Mouse (Mus musculus) forebrain, embryonic 15.5 days (tissue): ENCODE measurements around the gene Ptgr2. TPM values are rescaled to one million over a fixed set of nuclear protein-coding genes. Genes with fewer than 3 reads are reported as not detected.
A peak's percentile ranks its signal among the peaks of the same experiment; 100 is the strongest.

Experiments used
- ATAC-seq: fragments of 200-750 bp; cut with Nextera tagmentation; replicated peaks from 2 replicates; pipeline ENCODE4 v1.8.0; 2017; ENCODE audit warnings: mild to moderate bottlenecking, moderate TSS enrichment, moderate library complexity
- H3K27ac ChIP-seq: fragments of 300-500 bp; sonication (generic); replicated peaks from 2 replicates; pipeline ENCODE4 v1.5.1; 2015; ENCODE audit warnings: mild to moderate bottlenecking, inconsistent platforms
- H3K27me3 ChIP-seq: fragments of 300-500 bp; sonication (generic); 2 replicates; pipeline ENCODE4 v1.6.1; 2015; ENCODE audit warnings: inconsistent platforms
- H3K36me3 ChIP-seq: fragments of 300-500 bp; sonication (generic); 2 replicates; pipeline ENCODE4 v1.6.1; 2015; ENCODE audit warnings: mild to moderate bottlenecking, inconsistent platforms
- H3K4me1 ChIP-seq: fragments of 300-500 bp; sonication (generic); 2 replicates; pipeline ENCODE4 v1.6.1; 2015; ENCODE audit warnings: inconsistent platforms
- H3K4me2 ChIP-seq: fragments of 300-500 bp; sonication (generic); replicated peaks from 2 replicates; pipeline ENCODE4 v1.6.1; 2015; ENCODE audit warnings: mild to moderate bottlenecking, inconsistent platforms
- H3K4me3 ChIP-seq: fragments of 300-500 bp; sonication (generic); 2 replicates; pipeline ENCODE4 v1.5.1; 2015; ENCODE audit warnings: mild to moderate bottlenecking, inconsistent platforms
- H3K9ac ChIP-seq: fragments of 300-500 bp; sonication (generic); replicated peaks from 2 replicates; pipeline ENCODE4 v1.6.1; 2015; ENCODE audit warnings: mild to moderate bottlenecking, inconsistent platforms
- H3K9me3 ChIP-seq: fragments of 300-500 bp; sonication (generic); 2 replicates; pipeline ENCODE4 v1.6.1; 2016; ENCODE audit warnings: inconsistent platforms
- WGBS: fragments of 180-500 bp; shearing (Covaris S2); methylation state at CpG from one replicate; pipeline ENCODE4 v1.1.7; 2015; ENCODE audit warnings: mixed read lengths; 5-methylcytosine and 5-hydroxymethylcytosine counted together
- polyA plus RNA-seq: library from polyadenylated mRNA; unstranded; fragments of >200 nt; fragmentation: Nextera tagmentation; extraction: Ambion mirVana; gene quantifications from 2 replicates; pipeline ENCODE4 v1.2.1, GENCODE M21; 2015

Ptgr2 gene
- polyA plus RNA-seq, 1 experiment from 2014 or later = 13.4 TPM

GRCm38 (mm10) chr12:84275288-84275687, 9.7 kb upstream of the Ptgr2 start:
- Histone ChIP-seq H3K4me1 (peaks cover 17% of the 10 kb centered on the region), H3K36me3 (no peaks in the 10 kb centered on the region), H3K4me3 (no peak overlapping the region), H3K4me2 (no peak overlapping the region), H3K9ac (no peak overlapping the region), H3K27ac (no peak overlapping the region), H3K27me3 (no peaks in the 10 kb centered on the region), H3K9me3 (no peaks in the 10 kb centered on the region)
- ATAC-seq = no peak
- 94% methylated on average over 9 of the region's 9 CpGs for WGBS

GRCm38 (mm10) chr12:84276288-84276687, 8.7 kb upstream of the Ptgr2 start:
- Histone ChIP-seq H3K4me3 (no peak overlapping the region), H3K4me1 (peaks cover 17% of the 10 kb centered on the region), H3K27me3 (no peaks in the 10 kb centered on the region), H3K36me3 (no peaks in the 10 kb centered on the region), H3K9me3 (no peaks in the 10 kb centered on the region), H3K27ac (no peak overlapping the region), H3K9ac (no peak overlapping the region), H3K4me2 (no peak overlapping the region)
- 57% methylated on average over 2 of the region's 2 CpGs for WGBS
- no peak for ATAC-seq

- no peak overlapping the region for H3K27ac ChIP-seq
- no peaks in the 10 kb centered on the region for H3K9me3 ChIP-seq
- no peaks in the 10 kb centered on the region for H3K27me3 ChIP-seq
- peaks cover 17% of the 10 kb centered on the region for H3K4me1 ChIP-seq
- no peak overlapping the region for H3K4me3 ChIP-seq
- H3K36me3 ChIP-seq = no peaks in the 10 kb centered on the region
- H3K4me2 ChIP-seq = no peak overlapping the region
- ATAC-seq = no peak
- 84% methylated on average over 4 of the region's 4 CpGs for WGBS
- H3K9ac ChIP-seq = no peak overlapping the region
These were observed 8.2 kb upstream of the Ptgr2 start for GRCm38 (mm10) chr12:84276799-84277198.

- Histone ChIP-seq H3K36me3 (no peaks in the 10 kb centered on the region), H3K27ac (no peak overlapping the region), H3K4me1 (peaks cover 17% of the 10 kb centered on the region), H3K9me3 (no peaks in the 10 kb centered on the region), H3K27me3 (no peaks in the 10 kb centered on the region), H3K4me2 (no peak overlapping the region), H3K4me3 (no peak overlapping the region), H3K9ac (no peak overlapping the region)
- ATAC-seq = no peak; the same call in 1 of the 2 replicates
- 18% methylated on average over 3 of the region's 3 CpGs for WGBS
These were observed 7.2 kb upstream of the Ptgr2 start for GRCm38 (mm10) chr12:84277832-84278231.

DNA sequence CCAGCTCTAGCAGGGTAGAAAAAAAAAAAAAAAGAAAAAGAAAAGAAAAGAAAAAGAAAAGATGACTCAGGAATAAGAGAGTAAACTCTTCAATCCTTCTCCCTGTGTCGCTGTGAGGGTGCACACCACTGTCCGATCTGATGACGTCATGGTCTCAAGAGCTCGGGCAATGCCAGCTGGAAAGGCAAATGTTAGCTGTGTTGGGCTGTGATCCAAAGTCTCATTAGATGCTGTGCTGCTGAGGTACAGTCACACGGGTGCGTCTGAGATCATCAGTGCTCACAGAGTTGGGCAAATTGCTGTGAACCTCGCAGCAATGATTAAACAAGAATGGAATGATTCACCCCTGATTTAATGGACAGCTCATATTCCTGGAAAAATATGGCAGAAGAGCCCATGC, 6.1 kb upstream of the Ptgr2 start:
- no peak; the same call in 1 of the 2 replicates for ATAC-seq
- H3K27me3 ChIP-seq = no peaks in the 10 kb centered on the region
- H3K4me3 ChIP-seq = no peak overlapping the region
- no peak overlapping the region for H3K4me2 ChIP-seq
- no peaks in the 10 kb centered on the region for H3K36me3 ChIP-seq
- H3K27ac ChIP-seq = peak overlapping the region; percentile 15; the same call in 1 of the 2 replicates
- peaks cover 17% of the 10 kb centered on the region for H3K4me1 ChIP-seq
- no peak overlapping the region for H3K9ac ChIP-seq
- 44% methylated on average over 7 of the region's 7 CpGs for WGBS
- no peaks in the 10 kb centered on the region for H3K9me3 ChIP-seq

DNA sequence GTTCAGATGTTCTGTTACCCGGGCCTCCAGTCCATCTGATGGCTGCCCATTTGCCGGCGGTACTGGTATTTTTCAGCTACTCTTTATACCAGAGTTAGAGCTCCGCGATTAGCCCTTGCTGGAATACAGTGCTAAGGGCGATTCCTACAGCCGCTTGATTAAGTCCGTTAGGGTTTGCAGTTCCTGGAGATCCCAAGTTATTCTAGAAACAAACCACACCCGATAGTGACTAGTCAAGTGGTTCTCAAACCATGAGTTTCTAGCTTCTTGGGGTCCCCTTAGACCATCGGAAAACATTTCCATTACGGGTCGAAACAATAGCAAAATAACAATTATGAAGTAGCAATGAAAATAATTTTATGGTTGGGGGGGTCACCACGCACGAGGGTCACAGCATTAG, 641 bp upstream of the Ptgr2 start:
- no peak for ATAC-seq
- Histone ChIP-seq H3K27ac (no peak overlapping the region), H3K36me3 (no peaks in the 10 kb centered on the region), H3K9me3 (no peaks in the 10 kb centered on the region), H3K4me1 (peaks cover 11% of the 10 kb centered on the region), H3K9ac (peak overlapping the region; percentile 51), H3K27me3 (no peaks in the 10 kb centered on the region), H3K4me2 (peak overlapping the region; percentile 66), H3K4me3 (peak overlapping the region; percentile 48; the same call in 1 of the 2 replicates)
- 78% methylated on average over 14 of the region's 14 CpGs for WGBS

DNA sequence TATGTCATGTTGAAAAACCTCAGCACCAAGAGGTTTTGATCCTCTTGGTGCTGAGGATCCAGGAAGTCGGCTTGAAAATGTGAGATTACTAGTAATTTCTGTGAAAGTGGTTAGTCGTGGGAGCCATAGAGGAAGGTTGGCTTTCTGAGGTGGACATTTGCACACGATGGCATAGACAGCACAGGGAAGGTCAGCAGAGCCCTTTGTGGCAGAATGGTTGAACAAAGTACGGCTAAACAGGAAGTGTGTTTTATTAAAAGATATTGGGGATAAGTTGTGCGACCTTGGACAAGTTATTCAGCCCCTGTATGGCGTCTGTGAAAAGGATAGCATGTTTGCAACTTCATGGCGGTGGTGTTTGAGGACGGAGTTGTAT, 549 bp downstream of the Ptgr2 start:
- no peaks in the 10 kb centered on the region for H3K36me3 ChIP-seq
- WGBS = 35% methylated on average over 8 of the region's 8 CpGs
- H3K9me3 ChIP-seq = no peaks in the 10 kb centered on the region
- H3K4me1 ChIP-seq = peaks cover 11% of the 10 kb centered on the region
- H3K27ac ChIP-seq = no peak overlapping the region
- no peaks in the 10 kb centered on the region for H3K27me3 ChIP-seq
- peak overlapping the region; percentile 66 for H3K4me2 ChIP-seq
- H3K9ac ChIP-seq = peak overlapping the region; percentile 51
- ATAC-seq = peak; percentile 13; the same call in 1 of the 2 replicates
- peak overlapping the region; percentile 48 for H3K4me3 ChIP-seq

- 55% methylated on average over 3 of the region's 3 CpGs for WGBS
- H3K36me3 ChIP-seq = no peaks in the 10 kb centered on the region
- no peaks in the 10 kb centered on the region for H3K9me3 ChIP-seq
- no peak overlapping the region for H3K4me2 ChIP-seq
- no peak for ATAC-seq
- no peak overlapping the region for H3K27ac ChIP-seq
- peaks cover 11% of the 10 kb centered on the region for H3K4me1 ChIP-seq
- H3K27me3 ChIP-seq = no peaks in the 10 kb centered on the region
- no peak overlapping the region for H3K9ac ChIP-seq
- no peak overlapping the region for H3K4me3 ChIP-seq
These were observed 3.4 kb downstream of the Ptgr2 start for GRCm38 (mm10) chr12:84288461-84288860.

DNA sequence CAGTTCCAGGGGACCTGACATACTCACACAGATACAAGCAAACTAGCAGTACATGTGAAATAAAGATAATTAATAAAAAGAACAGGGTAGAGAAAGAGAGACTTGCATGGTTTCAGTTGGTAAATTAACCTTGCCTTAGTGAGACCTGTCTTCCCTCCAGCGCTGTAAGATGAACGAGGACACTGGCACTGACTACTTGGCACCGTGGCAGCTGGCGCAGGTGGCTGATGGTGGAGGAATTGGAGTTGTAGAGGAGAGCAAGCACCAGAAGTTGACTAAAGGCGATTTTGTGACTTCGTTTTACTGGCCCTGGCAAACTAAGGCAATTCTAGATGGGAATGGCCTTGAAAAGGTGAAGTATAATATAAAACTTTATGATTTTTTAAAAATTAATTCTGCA, 12.8 kb downstream of the Ptgr2 start:
- Histone ChIP-seq H3K4me1 (no peaks in the 10 kb centered on the region), H3K9me3 (no peaks in the 10 kb centered on the region), H3K4me3 (no peak overlapping the region), H3K9ac (no peak overlapping the region), H3K36me3 (0 out of 2 replicates have a peak, but pooled peaks cover 3% of the 10 kb centered on the region), H3K4me2 (no peak overlapping the region), H3K27ac (no peak overlapping the region), H3K27me3 (no peaks in the 10 kb centered on the region)
- 94% methylated on average over 6 of the region's 6 CpGs for WGBS
- ATAC-seq = no peak

DNA sequence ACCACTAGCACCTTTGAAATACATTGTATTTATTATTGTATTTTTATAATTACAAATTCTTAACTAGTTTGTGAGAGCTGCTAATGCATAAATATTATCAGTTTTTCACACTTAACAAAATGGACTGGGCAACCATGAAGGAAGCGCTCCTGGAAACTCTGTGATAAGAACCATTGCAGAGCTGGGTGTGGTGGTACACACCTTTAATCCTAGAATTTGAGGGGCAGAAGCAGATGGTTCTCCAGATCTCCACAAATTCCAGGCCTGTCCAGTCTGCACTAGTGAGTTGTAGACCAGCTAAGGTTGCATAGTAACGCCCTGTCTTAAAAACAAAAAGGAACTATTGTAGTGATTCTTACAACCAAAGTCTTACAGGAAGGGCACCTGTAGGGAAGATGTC, 14.2 kb downstream of the Ptgr2 start:
- Histone ChIP-seq H3K27me3 (no peaks in the 10 kb centered on the region), H3K4me2 (no peak overlapping the region), H3K9me3 (no peaks in the 10 kb centered on the region), H3K27ac (no peak overlapping the region), H3K36me3 (0 out of 2 replicates have a peak, but pooled peaks cover 3% of the 10 kb centered on the region), H3K9ac (no peak overlapping the region), H3K4me1 (no peaks in the 10 kb centered on the region), H3K4me3 (no peak overlapping the region)
- WGBS = 98% methylated on average over 2 of the region's 2 CpGs
- no peak for ATAC-seq

- no peaks in the 10 kb centered on the region for H3K9me3 ChIP-seq
- H3K36me3 ChIP-seq = peaks cover 5% of the 10 kb centered on the region; the same call in 1 of the 2 replicates
- ATAC-seq = no peak
- WGBS = 87% methylated on average over 5 of the region's 5 CpGs
- H3K4me2 ChIP-seq = no peak overlapping the region
- H3K4me3 ChIP-seq = no peak overlapping the region
- no peak overlapping the region for H3K9ac ChIP-seq
- H3K4me1 ChIP-seq = no peaks in the 10 kb centered on the region
- no peak overlapping the region for H3K27ac ChIP-seq
- no peaks in the 10 kb centered on the region for H3K27me3 ChIP-seq
These were observed 19.1 kb downstream of the Ptgr2 start for GRCm38 (mm10) chr12:84304101-84304500.

DNA sequence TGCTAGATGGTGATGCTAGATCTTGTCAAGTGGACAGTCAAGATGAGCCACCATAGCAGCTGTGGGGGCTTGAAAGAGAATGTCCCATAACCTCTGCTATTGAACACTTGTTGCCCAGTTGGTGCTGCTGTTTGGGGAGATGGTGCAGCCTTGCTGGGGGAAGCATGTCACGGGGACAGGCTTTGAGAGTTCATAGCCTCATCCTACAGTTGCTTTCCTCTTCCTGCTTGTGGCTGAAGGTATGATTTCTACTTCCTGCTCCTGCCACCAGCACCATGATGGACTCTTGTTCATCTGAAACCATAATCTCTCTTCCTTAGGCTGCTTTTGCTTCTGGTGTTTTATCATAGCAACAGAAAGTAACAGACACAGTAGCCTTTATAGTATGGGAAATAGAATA, 19.5 kb downstream of the Ptgr2 start:
- H3K27ac ChIP-seq = no peak overlapping the region
- H3K9ac ChIP-seq = no peak overlapping the region
- peaks cover 3% of the 10 kb centered on the region; the same call in 1 of the 2 replicates for H3K36me3 ChIP-seq
- no peak overlapping the region for H3K4me2 ChIP-seq
- 86% methylated on average over 1 of the region's 1 CpGs for WGBS
- H3K9me3 ChIP-seq = no peaks in the 10 kb centered on the region
- ATAC-seq = no peak
- no peaks in the 10 kb centered on the region for H3K27me3 ChIP-seq
- H3K4me1 ChIP-seq = no peaks in the 10 kb centered on the region
- no peak overlapping the region for H3K4me3 ChIP-seq

- Histone ChIP-seq H3K27ac (no peak overlapping the region), H3K9ac (no peak overlapping the region), H3K4me3 (no peak overlapping the region), H3K27me3 (no peaks in the 10 kb centered on the region), H3K36me3 (peaks cover 3% of the 10 kb centered on the region; the same call in 1 of the 2 replicates), H3K9me3 (no peaks in the 10 kb centered on the region), H3K4me2 (no peak overlapping the region), H3K4me1 (peaks cover 6% of the 10 kb centered on the region)
- ATAC-seq = no peak
- WGBS = 79% methylated on average over 4 of the region's 5 CpGs
These were observed 26.3 kb downstream of the Ptgr2 start for GRCm38 (mm10) chr12:84311306-84311705.
